Mouse (Mus musculus): Measurements from ENCODE around the gene Gpr22.

- TF ChIP-seq POLR2A (IDR thresholded peaks at IDR 0.05; ENCODE audit: control insufficient read depth, extremely low read depth, insufficient read depth, low read length, poor library complexity) = no peak
- TF ChIP-seq CTCF (IDR thresholded peaks at IDR 0.05; ENCODE audit: borderline replicate concordance, control insufficient read depth, extremely low read depth, insufficient read depth, low read length, poor library complexity) = no peak
Measured at GRCm38 (mm10) chr12:31726707-31727106, 13.0 kb upstream of the Gpr22 start.

All from thymus, adult 2 months (tissue).